Mouse (Mus musculus): Measurements from ENCODE around the gene Tbc1d7. TPM values are rescaled to one million over a fixed set of nuclear protein-coding genes. Genes with fewer than 3 reads are reported as not detected.
A peak's percentile ranks its signal among the peaks of the same experiment; 100 is the strongest.

Tbc1d7 gene
- total RNA-seq (2021): 10 to 100 TPM; 38.6 to 40.0 TPM
- long read RNA-seq, transcript Tbc1d7-201 (8 exons, 1,239 nt): minor isoform, 16 of 106 reads
- long read RNA-seq, transcript Tbc1d7-202 (8 exons, 1,246 nt): major isoform, 44 of 106 reads
- long read RNA-seq, partial matches to known transcripts: 5 of 106 reads
- long read RNA-seq, other reads (novel, unspliced or antisense): 40 of 106 reads

GRCm38 (mm10) chr13:43171020-43171710 is at the start of gene Tbc1d7:
TSS of gene Tbc1d7 (minus strand) at chr13:43171501.
- peak; percentile 99 for DNase-seq (ENCODE audit: low spot score in 2 of 2)

DNA sequence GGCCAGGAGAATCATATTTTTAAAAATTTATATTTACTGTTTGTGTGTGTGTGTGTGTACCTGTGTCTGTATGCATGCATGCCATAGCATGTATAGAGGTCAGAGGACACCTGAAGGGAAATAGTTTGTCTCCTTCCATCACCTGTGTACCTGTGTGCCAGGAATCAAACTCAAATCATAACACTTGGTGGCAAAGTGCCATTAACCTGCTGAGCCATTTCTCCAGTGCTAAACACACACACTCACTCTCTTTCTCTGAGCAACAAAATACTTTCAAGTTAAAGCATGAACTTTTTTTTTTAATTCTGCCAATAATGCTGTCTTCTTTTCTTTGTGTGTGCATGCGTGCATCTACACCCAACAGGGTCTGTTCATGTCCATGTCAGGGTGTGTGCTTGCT is 49.3 kb upstream of the Tbc1d7 start:
- no peak for DNase-seq (ENCODE audit: low spot score in 2 of 2)

GRCm38 (mm10) chr13:43218764-43219163 is 47.5 kb upstream of the Tbc1d7 start:
- DNase-seq (ENCODE audit: low spot score in 2 of 2): no peak

DNA sequence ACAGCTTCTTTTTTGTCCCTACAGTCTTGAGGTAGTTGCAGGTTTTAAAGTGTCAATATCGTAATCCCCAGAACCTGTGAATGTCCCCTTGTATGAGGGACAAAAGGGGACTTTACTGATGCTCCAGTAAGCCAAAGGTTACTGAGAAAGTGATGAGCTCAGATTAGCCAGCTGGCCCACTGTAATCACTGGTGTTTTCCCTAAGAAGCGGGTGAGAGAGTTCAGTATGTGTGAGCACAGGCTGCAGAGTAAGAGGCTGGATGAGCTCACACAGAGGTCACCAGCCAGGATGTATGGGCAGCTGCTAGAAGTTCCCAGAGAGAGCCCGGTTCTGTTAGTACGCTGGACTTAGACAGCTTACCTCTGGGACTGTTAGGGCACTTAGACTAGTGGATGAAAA is 47.0 kb upstream of the Tbc1d7 start:
- no peak for DNase-seq (ENCODE audit: low spot score in 2 of 2)

- no peak for DNase-seq (ENCODE audit: low spot score in 2 of 2)
These were observed 46.4 kb upstream of the Tbc1d7 start for GRCm38 (mm10) chr13:43217686-43218085.

GRCm38 (mm10) chr13:43217059-43217458 is 45.8 kb upstream of the Tbc1d7 start:
- DNase-seq (ENCODE audit: low spot score in 2 of 2): no peak

- DNase-seq (ENCODE audit: low spot score in 2 of 2): no peak
These were observed 44.8 kb upstream of the Tbc1d7 start for GRCm38 (mm10) chr13:43215994-43216706.

DNA sequence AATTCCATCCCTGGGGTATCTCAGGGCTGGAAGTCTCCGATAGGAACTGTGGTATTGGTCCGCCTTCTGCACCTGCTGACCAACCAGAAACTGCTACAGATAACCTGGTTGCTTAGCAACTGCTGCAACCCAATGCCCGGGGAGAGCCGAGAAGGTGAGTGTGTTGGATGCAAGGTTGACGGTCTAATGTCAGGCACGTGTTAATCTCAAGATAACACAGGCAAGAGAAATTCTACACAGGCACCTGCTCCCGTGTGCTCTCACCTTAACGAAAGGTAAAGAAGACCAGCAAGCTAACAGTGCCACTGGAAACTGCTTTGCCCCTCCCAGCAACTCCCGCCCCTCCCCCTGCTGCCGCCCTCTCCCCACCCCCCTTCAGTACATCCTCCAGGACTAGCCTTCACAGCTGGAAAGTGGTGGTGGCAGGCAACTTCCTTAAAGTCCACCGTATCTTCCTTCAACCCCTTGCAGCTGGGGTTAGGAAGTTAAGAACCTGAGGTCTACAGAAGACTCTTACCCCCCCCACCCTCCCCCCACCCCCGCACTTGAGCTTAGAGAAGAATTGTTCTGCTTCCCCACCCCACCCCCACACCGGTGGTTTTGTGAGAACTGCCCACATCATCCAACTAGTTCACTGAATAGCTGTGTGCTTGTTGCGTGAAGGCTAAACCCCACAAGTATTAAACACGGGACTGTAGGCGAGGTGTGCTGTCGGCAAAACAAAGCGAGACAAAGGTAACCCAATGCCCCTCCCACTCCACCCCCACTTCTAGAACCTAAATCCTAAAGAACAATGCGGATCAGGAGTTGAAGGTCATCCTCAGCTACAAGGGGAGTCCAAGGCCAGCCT is 44.1 kb upstream of the Tbc1d7 start:
- no peak for DNase-seq (ENCODE audit: low spot score in 2 of 2)

DNA sequence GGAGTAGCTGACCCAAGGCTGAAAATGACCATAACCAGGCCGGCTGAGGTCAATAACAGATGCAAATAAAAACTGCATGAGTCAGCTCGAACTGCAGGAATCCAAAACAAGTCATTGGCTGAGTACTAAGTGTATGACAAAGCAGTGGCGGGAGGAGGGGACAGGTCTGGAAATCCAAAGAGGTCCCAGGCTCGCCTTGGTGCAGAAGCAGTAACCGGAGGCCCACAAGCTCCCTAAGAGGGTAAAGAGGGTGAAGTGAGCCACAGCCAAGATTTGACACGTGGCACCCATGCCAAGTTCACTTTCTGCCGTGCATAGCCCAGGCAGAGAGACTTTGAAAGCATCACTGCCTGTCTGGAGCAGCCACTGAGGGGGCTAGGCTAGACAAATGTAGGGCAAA is 41.0 kb upstream of the Tbc1d7 start:
- DNase-seq (ENCODE audit: low spot score in 2 of 2): no peak

DNA sequence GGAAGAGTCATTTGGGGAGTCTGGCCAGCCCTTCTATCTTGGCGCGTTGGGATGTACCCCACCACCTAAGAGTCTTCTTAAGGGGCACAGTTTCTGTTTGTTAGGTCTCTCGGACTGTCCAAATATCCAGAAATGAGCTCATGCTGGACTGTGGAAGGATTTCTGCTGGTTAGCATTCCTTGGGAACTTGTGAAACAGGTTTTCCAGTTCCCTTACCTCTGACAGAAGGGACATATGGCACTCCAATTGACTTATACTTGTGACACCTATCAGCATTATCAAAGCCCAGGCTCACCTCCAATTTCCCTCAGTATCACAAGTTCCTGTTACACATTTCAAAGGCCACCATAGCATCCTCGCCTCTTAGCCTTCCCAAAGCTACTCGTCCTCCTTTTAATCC is 39.7 kb upstream of the Tbc1d7 start:
- no peak for DNase-seq (ENCODE audit: low spot score in 2 of 2)

DNA sequence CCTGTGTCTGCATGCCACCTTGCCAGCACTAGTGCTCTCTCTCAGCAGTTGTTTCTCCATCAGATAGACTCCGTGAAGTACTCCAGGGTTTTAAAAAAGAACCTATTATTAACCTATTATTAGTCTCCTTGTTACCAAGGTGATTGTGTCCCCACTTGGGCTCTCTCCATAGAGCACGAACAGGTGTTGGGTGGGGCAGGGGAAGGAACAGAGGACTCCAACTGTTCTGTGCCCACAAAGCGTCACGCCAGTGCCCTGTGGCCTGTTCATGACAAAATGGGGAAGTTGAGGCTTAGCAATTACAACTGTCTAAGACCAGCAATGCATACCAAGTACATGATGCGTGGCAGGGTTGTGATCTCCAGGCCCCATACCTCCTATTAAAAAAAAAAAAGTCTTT is 38.3 kb upstream of the Tbc1d7 start:
- DNase-seq (ENCODE audit: low spot score in 2 of 2): no peak

- DNase-seq (ENCODE audit: low spot score in 2 of 2): no peak
These were observed 37.7 kb upstream of the Tbc1d7 start for GRCm38 (mm10) chr13:43208914-43209439.

DNA sequence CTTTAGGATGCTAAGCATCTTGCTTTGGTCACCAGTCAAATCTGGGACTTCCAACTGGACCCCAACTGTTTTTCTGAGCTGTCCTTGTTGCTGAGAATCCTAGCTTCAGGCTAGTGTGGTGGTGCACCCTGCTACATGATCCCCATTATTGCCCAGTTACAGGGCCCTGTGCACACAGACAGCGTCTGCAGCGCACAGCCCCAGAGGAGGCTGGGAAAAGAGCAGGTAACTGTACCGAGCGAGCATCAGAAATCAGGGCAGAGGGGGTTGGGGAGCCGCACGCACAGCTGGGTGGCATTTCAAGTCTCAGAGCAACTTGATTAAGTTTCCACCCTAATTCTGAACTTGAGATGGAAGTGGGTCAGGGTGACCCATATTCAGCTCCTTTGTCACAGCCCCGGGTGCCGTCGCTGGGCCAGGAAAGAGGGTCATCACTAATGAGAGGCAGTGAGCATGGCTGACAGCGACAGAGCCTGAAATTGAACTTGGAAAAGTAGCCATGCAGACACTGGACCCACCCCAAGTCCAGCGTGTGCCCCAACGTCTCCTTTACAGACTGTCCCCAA is 34.9 kb upstream of the Tbc1d7 start:
- no peak for DNase-seq (ENCODE audit: low spot score in 2 of 2)

DNA sequence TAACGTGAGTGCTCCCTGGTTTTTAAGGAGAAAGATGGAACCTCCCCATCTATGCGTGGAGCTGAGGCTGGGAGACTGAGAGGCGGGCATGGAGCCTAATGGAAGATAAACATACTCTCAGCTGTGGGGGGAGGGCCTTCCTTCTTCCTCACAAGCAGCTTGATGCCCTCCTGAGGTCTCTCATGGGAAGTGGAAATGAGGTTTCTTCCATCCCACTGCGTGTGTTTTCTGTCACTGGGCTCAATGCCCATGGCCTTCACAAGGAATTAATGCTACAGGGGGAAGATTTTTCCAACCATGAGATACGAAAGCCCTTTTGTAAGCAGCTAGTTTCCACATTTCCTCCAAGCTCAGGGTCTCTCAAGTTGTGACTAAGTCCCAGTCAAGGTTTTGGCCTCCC is 32.3 kb upstream of the Tbc1d7 start:
- DNase-seq (ENCODE audit: low spot score in 2 of 2): no peak

DNA sequence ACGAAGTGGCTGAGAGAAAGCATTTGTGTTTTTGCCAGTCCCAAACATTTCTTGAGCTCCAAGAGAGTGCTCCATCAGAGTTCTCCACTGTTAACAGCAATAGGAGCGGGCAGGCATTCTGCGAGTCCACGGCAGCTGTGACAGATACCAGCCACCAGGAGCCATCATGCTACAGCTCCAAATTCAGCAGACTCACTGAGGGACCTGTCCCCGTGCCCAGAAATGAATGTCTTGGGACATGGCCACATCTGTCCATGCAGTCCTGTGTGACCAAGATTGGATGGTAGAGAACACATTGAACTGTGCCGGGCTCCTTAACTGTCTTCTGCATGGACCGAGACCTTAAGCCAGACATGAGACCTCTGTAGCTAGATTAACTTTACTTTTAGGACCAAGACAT is 31.9 kb upstream of the Tbc1d7 start:
- no peak for DNase-seq (ENCODE audit: low spot score in 2 of 2)

DNA sequence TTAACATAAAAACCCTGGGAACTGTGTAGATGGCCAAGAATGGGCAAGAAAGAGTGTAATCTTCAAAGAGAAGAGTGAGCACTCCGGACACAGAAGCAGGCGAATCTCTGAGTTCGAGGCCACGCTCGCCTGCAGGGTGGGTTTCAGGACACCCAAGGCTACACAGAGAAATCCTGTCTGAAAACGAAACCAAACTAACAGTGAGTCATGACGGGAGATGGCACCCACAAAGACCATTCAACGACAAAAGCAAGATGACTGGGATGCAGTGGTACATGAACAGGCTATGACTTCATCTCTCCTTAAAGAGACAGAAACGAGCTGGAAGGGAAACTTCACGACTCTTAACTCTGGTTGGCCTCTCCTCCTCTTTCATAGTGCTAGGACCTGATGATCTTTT is 31.1 kb upstream of the Tbc1d7 start:
- DNase-seq (ENCODE audit: low spot score in 2 of 2): no peak

GRCm38 (mm10) chr13:43201033-43201432 is 29.7 kb upstream of the Tbc1d7 start:
- peak; percentile 50 to 66 for DNase-seq (ENCODE audit: low spot score in 2 of 2)

GRCm38 (mm10) chr13:43200473-43200872 is 29.2 kb upstream of the Tbc1d7 start:
- no peak for DNase-seq (ENCODE audit: low spot score in 2 of 2)

DNA sequence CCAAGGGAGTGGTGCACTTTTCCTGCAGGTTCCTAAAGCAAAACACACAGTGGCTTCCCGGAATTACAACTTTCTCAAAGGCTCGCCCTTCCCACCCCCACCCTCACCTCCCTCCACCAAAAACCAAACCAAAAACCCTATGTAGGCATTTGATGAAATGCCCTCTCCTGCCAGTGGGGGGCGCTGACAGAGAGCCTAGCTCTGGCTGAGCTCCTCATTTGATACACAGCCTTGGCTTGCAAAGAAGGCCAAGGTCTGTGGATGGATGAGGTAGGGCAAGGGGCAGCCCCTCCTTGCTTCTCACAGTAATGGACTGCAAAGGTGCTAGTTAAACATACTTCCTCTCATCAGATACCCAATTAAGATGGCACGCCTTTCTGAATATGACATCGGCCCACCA is 28.4 kb upstream of the Tbc1d7 start:
- peak; percentile 52 to 59 for DNase-seq (ENCODE audit: low spot score in 2 of 2)

- no peak for DNase-seq (ENCODE audit: low spot score in 2 of 2)
These were observed 28.0 kb upstream of the Tbc1d7 start for GRCm38 (mm10) chr13:43199282-43199681.

DNA sequence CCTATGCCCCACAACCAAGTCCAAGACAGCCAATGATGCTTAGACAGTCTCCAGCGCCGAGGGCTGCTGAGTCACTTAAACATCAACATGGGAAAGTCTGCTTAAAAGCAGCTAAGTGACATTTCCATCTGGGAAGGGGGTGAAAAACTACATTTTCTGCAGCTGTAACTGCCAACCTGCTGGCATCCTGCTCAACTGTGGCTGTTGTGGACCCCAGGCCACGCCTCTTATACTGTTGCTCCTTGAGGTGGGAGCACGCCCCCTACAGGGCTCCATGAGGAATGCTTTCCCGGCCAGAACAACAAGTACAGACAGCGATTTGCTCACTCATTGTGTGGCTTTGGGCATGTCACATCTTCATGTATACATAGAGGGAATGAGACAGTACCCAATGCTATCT is 25.9 kb upstream of the Tbc1d7 start:
- no peak for DNase-seq (ENCODE audit: low spot score in 2 of 2)

Measured in layer of hippocampus, postnatal 10 days (tissue).